Mouse (Mus musculus) erythroblast, embryonic 14.5 days (primary cell): Measurements from ENCODE around the gene Tifa. TPM values are rescaled to one million over a fixed set of nuclear protein-coding genes. Genes with fewer than 3 reads are reported as not detected.

Experiments used
- H3K27me3 ChIP-seq: 2 replicates; pipeline ENCODE4 v1.6.1; 2012; ENCODE audit warnings: inconsistent platforms; ENCODE audit not compliant: control insufficient read depth
- H3K36me3 ChIP-seq: 2 replicates; pipeline ENCODE4 v1.6.1; 2012; ENCODE audit warnings: mild to moderate bottlenecking, inconsistent platforms; ENCODE audit not compliant: control insufficient read depth
- H3K4me1 ChIP-seq: 2 replicates; pipeline ENCODE4 v1.6.1; 2012; ENCODE audit warnings: inconsistent platforms; ENCODE audit not compliant: control insufficient read depth
- H3K4me3 ChIP-seq: replicated peaks from 2 replicates; pipeline ENCODE3; 2012; ENCODE audit warnings: moderate library complexity, mild to moderate bottlenecking, inconsistent platforms
- H3K9me3 ChIP-seq: 2 replicates; pipeline ENCODE4 v1.6.1; 2012; ENCODE audit warnings: low read length, inconsistent platforms, mixed read lengths; ENCODE audit not compliant: control insufficient read depth
- GATA1 ChIP-seq: IDR thresholded peaks from 2 replicates; pipeline ENCODE4 v1.6.1; 2012; ENCODE audit warnings: low read length, inconsistent platforms, mixed read lengths
- TAL1 ChIP-seq: IDR thresholded peaks from 3 replicates; pipeline ENCODE4 v1.6.1; 2012; ENCODE audit warnings: low read length, inconsistent platforms, mixed read lengths
- polyA plus RNA-seq: library from polyadenylated mRNA; stranded (reverse); fragments of >175 nt; gene quantifications from 2 replicates; pipeline ENCODE4 v1.2.3, GENCODE M21; 2012

The Tifa gene
- polyA plus RNA-seq, 1 experiment, result 7.4 TPM

- no peak for TF ChIP-seq TAL1
- Histone ChIP-seq H3K4me1 (peaks cover 49% of the 10 kb centered on the region), H3K9me3 (no peaks in the 10 kb centered on the region), H3K27me3 (no peaks in the 10 kb centered on the region), H3K36me3 (peaks cover 59% of the 10 kb centered on the region), H3K4me3 (no peak overlapping the region)
Observed at GRCm38 (mm10) chr3:127834040-127834439, 44.4 kb downstream of the Tifa start.

- peaks cover 54% of the 10 kb centered on the region for H3K4me1 ChIP-seq
- H3K27me3 ChIP-seq, result no peaks in the 10 kb centered on the region
- peak overlapping the region; percentile 85 for H3K4me3 ChIP-seq
- peaks cover 46% of the 10 kb centered on the region for H3K36me3 ChIP-seq
- no peak for TF ChIP-seq TAL1
- TF ChIP-seq GATA1, result no peak
- no peaks in the 10 kb centered on the region for H3K9me3 ChIP-seq
Observed at GRCm38 (mm10) chr3:127835594-127835993, 46.0 kb downstream of the Tifa start.

GRCm38 (mm10) chr3:127836798-127837153 is 47.2 kb downstream of the Tifa start:
- Histone ChIP-seq H3K4me3 (peak overlapping the region; percentile 85), H3K27me3 (no peaks in the 10 kb centered on the region), H3K9me3 (no peaks in the 10 kb centered on the region), H3K36me3 (peaks cover 36% of the 10 kb centered on the region), H3K4me1 (peaks cover 50% of the 10 kb centered on the region)
- TF ChIP-seq TAL1, result no peak
- no peak for TF ChIP-seq GATA1

GRCm38 (mm10) chr3:127837154-127837865 is 47.7 kb downstream of the Tifa start, which contains the start of gene Ap1ar:
TSS of gene Ap1ar (minus strand) at chr3:127837523.
- Histone ChIP-seq H3K4me3 (peak within 1 kb of the TSS; percentile 85), H3K4me1 (peaks cover 49% of the 10 kb centered on the region), H3K9me3 (no peaks in the 10 kb centered on the region), H3K27me3 (no peaks in the 10 kb centered on the region), H3K36me3 (peaks cover 32% of the 10 kb centered on the region)
- TF ChIP-seq GATA1 (no peak), TAL1 (no peak)

GRCm38 (mm10) chr3:127837972-127838644 is 48.5 kb downstream of the Tifa start:
- no peaks in the 10 kb centered on the region for H3K27me3 ChIP-seq
- no peak for TF ChIP-seq TAL1
- H3K4me1 ChIP-seq, result peaks cover 55% of the 10 kb centered on the region
- H3K9me3 ChIP-seq, result no peaks in the 10 kb centered on the region
- H3K4me3 ChIP-seq, result peak overlapping the region; percentile 85
- peaks cover 25% of the 10 kb centered on the region for H3K36me3 ChIP-seq

GRCm38 (mm10) chr3:127841926-127842325 is 52.3 kb downstream of the Tifa start:
- no peak overlapping the region for H3K4me3 ChIP-seq
- peaks cover 6% of the 10 kb centered on the region for H3K9me3 ChIP-seq
- peaks cover 36% of the 10 kb centered on the region for H3K4me1 ChIP-seq
- TF ChIP-seq GATA1 (no peak), TAL1 (no peak)
- no peaks in the 10 kb centered on the region for H3K36me3 ChIP-seq
- no peaks in the 10 kb centered on the region for H3K27me3 ChIP-seq

GRCm38 (mm10) chr3:127843324-127843940 is 53.8 kb downstream of the Tifa start:
- no peak for TF ChIP-seq TAL1
- TF ChIP-seq GATA1, result no peak
- H3K9me3 ChIP-seq, result peaks cover 6% of the 10 kb centered on the region
- H3K36me3 ChIP-seq, result no peaks in the 10 kb centered on the region

GRCm38 (mm10) chr3:127843941-127844327 is 54.3 kb downstream of the Tifa start:
- peaks cover 36% of the 10 kb centered on the region for H3K4me1 ChIP-seq
- H3K36me3 ChIP-seq, result no peaks in the 10 kb centered on the region
- TF ChIP-seq TAL1 (no peak), GATA1 (no peak)
- H3K27me3 ChIP-seq, result no peaks in the 10 kb centered on the region
- H3K4me3 ChIP-seq, result no peak overlapping the region
- peaks cover 6% of the 10 kb centered on the region for H3K9me3 ChIP-seq

More at GRCm38 (mm10) chr3:127843324-127843940, 53.8 kb downstream of the Tifa start:
- Histone ChIP-seq H3K27me3 (no peaks in the 10 kb centered on the region), H3K4me3 (no peak overlapping the region), H3K4me1 (peaks cover 36% of the 10 kb centered on the region)

- H3K4me3 ChIP-seq, result no peak overlapping the region
Observed at GRCm38 (mm10) chr3:127848088-127848808, 58.6 kb downstream of the Tifa start.

More at GRCm38 (mm10) chr3:127848088-127848808, 58.6 kb downstream of the Tifa start:
- Histone ChIP-seq H3K27me3 (no peaks in the 10 kb centered on the region), H3K36me3 (no peaks in the 10 kb centered on the region), H3K4me1 (peaks cover 55% of the 10 kb centered on the region), H3K9me3 (peaks cover 6% of the 10 kb centered on the region)
- TF ChIP-seq TAL1 (no peak), GATA1 (no peak)
